8 mouse cellular contexts compared by ENCODE assay signal in the genomic region with DNA sequence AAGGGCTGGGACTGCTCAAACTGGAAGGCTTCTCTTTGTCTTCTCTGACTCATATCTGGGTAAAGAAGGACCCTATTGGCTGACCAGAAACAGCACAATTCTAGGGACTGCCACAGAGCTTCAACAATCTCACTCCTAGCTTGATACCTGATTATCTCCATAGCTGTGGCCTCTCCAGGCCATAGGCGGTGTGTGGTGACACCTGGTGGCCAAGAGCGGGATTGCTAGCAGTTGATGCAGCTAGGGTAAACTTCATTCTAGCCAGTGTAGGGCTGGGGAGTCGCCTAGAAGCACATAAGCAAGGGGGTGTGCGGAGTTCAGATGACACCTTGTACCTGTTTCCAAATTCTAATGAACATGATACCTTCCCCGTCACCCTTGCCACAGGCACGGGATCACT.
A peak's percentile ranks its signal among the peaks of the same experiment; 100 is the strongest.
DNase-seq lines count a peak whose midpoint lies in the region; ATAC-seq lines count a peak whose summit lies in the region.
"Had no signal": no experiment of that assay in that cellular context is flagged by ENCODE, and none has a peak within 500 bp of the region (broad histone marks: within the 10 kb centered on the region; RNA-seq: fewer than 3 reads in every experiment).

No protein-coding gene starts in this region.

- ATAC-seq in midbrain, embryonic 16.5 days, result peak; percentile 27

- H3K27ac ChIP-seq in limb, embryonic 10.5 days, result no peak overlapping the region
- H3K27ac ChIP-seq in midbrain, embryonic 16.5 days (ENCODE audit: low read length), result no peak overlapping the region
- H3K27ac ChIP-seq: stomach, embryonic 15.5 days had no signal

- H3K27me3 ChIP-seq in limb, embryonic 10.5 days (ENCODE audit: low read depth, poor library complexity, severe bottlenecking), result peaks cover 47% of the 10 kb centered on the region
- no peaks in the 10 kb centered on the region for H3K27me3 ChIP-seq in midbrain, embryonic 16.5 days (ENCODE audit: control insufficient read depth, insufficient read depth, low read depth, low read length)

- H3K4me1 ChIP-seq in limb, embryonic 10.5 days, result peaks cover 27% of the 10 kb centered on the region
- peaks cover 22% of the 10 kb centered on the region for H3K4me1 ChIP-seq in midbrain, embryonic 16.5 days (ENCODE audit: control insufficient read depth, insufficient read depth, low read length)

- 3% methylated on average over 6 of the region's 6 CpGs for WGBS in limb, embryonic 10.5 days
- 4% methylated on average over 6 of the region's 6 CpGs for WGBS in midbrain, embryonic 16.5 days

- peak; percentile 80 to 96 for DNase-seq in adrenal gland, adult (ENCODE audit: inconsistent age in 2 of 2, low spot score in 1 of 2)
- peak; percentile 97 to 98 for DNase-seq in cerebellum, postnatal 4 days (ENCODE audit: low spot score in 2 of 2)
- peak; percentile 68 for DNase-seq in gastrocnemius, postnatal 25 days
- DNase-seq in kidney, adult 18-20 months, result peak; percentile 91
- DNase-seq in limb, embryonic 10.5 days (ENCODE audit: low spot score), result peak; percentile 92
- DNase-seq in spleen, adult 12 weeks (ENCODE audit: low spot score), result peak; percentile 64

- no peaks in the 10 kb centered on the region for H3K9me3 ChIP-seq in limb, embryonic 10.5 days (replicated peaks)
- H3K9me3 ChIP-seq in midbrain, embryonic 16.5 days (replicated peaks; ENCODE audit: control insufficient read depth, low read length, poor library complexity, severe bottlenecking), result no peaks in the 10 kb centered on the region
- H3K9me3 ChIP-seq: stomach, embryonic 15.5 days had no signal

- H3K4me2 ChIP-seq in midbrain, embryonic 16.5 days (ENCODE audit: low read length), result no peak overlapping the region
- H3K4me2 ChIP-seq: stomach, embryonic 15.5 days had no signal

- H3K4me3 ChIP-seq in limb, embryonic 10.5 days, result no peak overlapping the region
- no peak overlapping the region for H3K4me3 ChIP-seq in midbrain, embryonic 16.5 days (ENCODE audit: low read depth, low read length)
- H3K4me3 ChIP-seq: stomach, embryonic 15.5 days had no signal

- no peak overlapping the region for H3K9ac ChIP-seq in midbrain, embryonic 16.5 days (ENCODE audit: low read depth, low read length)
- H3K9ac ChIP-seq: stomach, embryonic 15.5 days had no signal

- no peaks in the 10 kb centered on the region for H3K36me3 ChIP-seq in limb, embryonic 10.5 days
- H3K36me3 ChIP-seq in midbrain, embryonic 16.5 days (ENCODE audit: control insufficient read depth, insufficient read depth, low read length), result no peaks in the 10 kb centered on the region
- H3K36me3 ChIP-seq: stomach, embryonic 15.5 days had no signal
